Mouse (Mus musculus): ENCODE measurements at regions not wholly inside any gene's neighbourhood (a gene's known extent, or its start where the extent isn't known, plus 50 kb on each side); places are given as distances from the start of the nearest gene placed in this dataset.

GRCm38 (mm10) chr8:116364172-116364571 is 140.6 kb upstream of the Dynlrb2 start:
- Histone ChIP-seq H3K4me1 (ENCODE audit: control insufficient read depth, insufficient read depth, low read length) (no peaks in the 10 kb centered on the region), H3K4me3 (replicated peaks; ENCODE audit: extremely low read depth, low read depth, low read length) (no peak overlapping the region)
- no peak for DNase-seq
- TF ChIP-seq POLR2A (IDR thresholded peaks at IDR 0.05; ENCODE audit: borderline replicate concordance, extremely low read depth, low read depth, low read length), result no peak
- TF ChIP-seq CTCF (IDR thresholded peaks at IDR 0.05; ENCODE audit: insufficient read depth, low read length), result peak; percentile 27; the same call in 1 of the 2 replicates
- WGBS, result 89% methylated on average over 2 of the region's 2 CpGs

GRCm38 (mm10) chr8:116362351-116362750 is 142.4 kb upstream of the Dynlrb2 start:
- Histone ChIP-seq H3K4me3 (replicated peaks; ENCODE audit: extremely low read depth, low read depth, low read length) (no peak overlapping the region), H3K4me1 (ENCODE audit: control insufficient read depth, insufficient read depth, low read length) (no peaks in the 10 kb centered on the region)
- TF ChIP-seq CTCF (IDR thresholded peaks at IDR 0.05; ENCODE audit: insufficient read depth, low read length) (no peak), POLR2A (IDR thresholded peaks at IDR 0.05; ENCODE audit: borderline replicate concordance, extremely low read depth, low read depth, low read length) (no peak)
- 36% methylated on average over 4 of the region's 4 CpGs for WGBS
- no peak for DNase-seq

GRCm38 (mm10) chr8:116359761-116360160 is 145.0 kb upstream of the Dynlrb2 start:
- Histone ChIP-seq H3K4me3 (replicated peaks; ENCODE audit: extremely low read depth, low read depth, low read length) (no peak overlapping the region), H3K4me1 (ENCODE audit: control insufficient read depth, insufficient read depth, low read length) (no peaks in the 10 kb centered on the region)
- WGBS, result 84% methylated on average over 4 of the region's 4 CpGs
- DNase-seq, result no peak
- no peak for TF ChIP-seq CTCF (IDR thresholded peaks at IDR 0.05; ENCODE audit: insufficient read depth, low read length)
- TF ChIP-seq POLR2A (IDR thresholded peaks at IDR 0.05; ENCODE audit: borderline replicate concordance, extremely low read depth, low read depth, low read length), result no peak

- TF ChIP-seq CTCF (IDR thresholded peaks at IDR 0.05; ENCODE audit: insufficient read depth, low read length) (no peak), POLR2A (IDR thresholded peaks at IDR 0.05; ENCODE audit: borderline replicate concordance, extremely low read depth, low read depth, low read length) (no peak)
- no peak for DNase-seq
- Histone ChIP-seq H3K4me3 (replicated peaks; ENCODE audit: extremely low read depth, low read depth, low read length) (no peak overlapping the region), H3K4me1 (ENCODE audit: control insufficient read depth, insufficient read depth, low read length) (no peaks in the 10 kb centered on the region)
- 57% methylated on average over 6 of the region's 6 CpGs for WGBS
These were observed 150.0 kb upstream of the Dynlrb2 start for GRCm38 (mm10) chr8:116354756-116355155.

- Histone ChIP-seq H3K4me3 (replicated peaks; ENCODE audit: extremely low read depth, low read depth, low read length) (no peak overlapping the region), H3K4me1 (ENCODE audit: control insufficient read depth, insufficient read depth, low read length) (no peaks in the 10 kb centered on the region)
- DNase-seq, result no peak
- no peak for TF ChIP-seq POLR2A (IDR thresholded peaks at IDR 0.05; ENCODE audit: borderline replicate concordance, extremely low read depth, low read depth, low read length)
- 82% methylated on average over 5 of the region's 5 CpGs for WGBS
These were observed 150.9 kb upstream of the Dynlrb2 start for GRCm38 (mm10) chr8:116353911-116354310.

- no peak for TF ChIP-seq POLR2A (IDR thresholded peaks at IDR 0.05; ENCODE audit: borderline replicate concordance, extremely low read depth, low read depth, low read length)
- TF ChIP-seq CTCF (IDR thresholded peaks at IDR 0.05; ENCODE audit: insufficient read depth, low read length), result no peak
- no peaks in the 10 kb centered on the region for H3K4me1 ChIP-seq (ENCODE audit: control insufficient read depth, insufficient read depth, low read length)
- DNase-seq, result no peak
- WGBS, result 94% methylated on average over 2 of the region's 2 CpGs
- H3K4me3 ChIP-seq (replicated peaks; ENCODE audit: extremely low read depth, low read depth, low read length), result no peak overlapping the region
These were observed 152.1 kb upstream of the Dynlrb2 start for GRCm38 (mm10) chr8:116352635-116353034.

- TF ChIP-seq CTCF (IDR thresholded peaks at IDR 0.05; ENCODE audit: insufficient read depth, low read length), result no peak
- no peak for TF ChIP-seq POLR2A (IDR thresholded peaks at IDR 0.05; ENCODE audit: borderline replicate concordance, extremely low read depth, low read depth, low read length)
- H3K4me1 ChIP-seq (ENCODE audit: control insufficient read depth, insufficient read depth, low read length), result no peaks in the 10 kb centered on the region
- DNase-seq, result no peak
- 62% methylated on average over 8 of the region's 8 CpGs for WGBS
- no peak overlapping the region for H3K4me3 ChIP-seq (replicated peaks; ENCODE audit: extremely low read depth, low read depth, low read length)
These were observed 155.8 kb upstream of the Dynlrb2 start for GRCm38 (mm10) chr8:116348971-116349370.

- no peak overlapping the region for H3K4me3 ChIP-seq (replicated peaks; ENCODE audit: extremely low read depth, low read depth, low read length)
- 80% methylated on average over 5 of the region's 5 CpGs for WGBS
- DNase-seq, result no peak
- no peak for TF ChIP-seq CTCF (IDR thresholded peaks at IDR 0.05; ENCODE audit: insufficient read depth, low read length)
- TF ChIP-seq POLR2A (IDR thresholded peaks at IDR 0.05; ENCODE audit: borderline replicate concordance, extremely low read depth, low read depth, low read length), result no peak
- H3K4me1 ChIP-seq (ENCODE audit: control insufficient read depth, insufficient read depth, low read length), result no peaks in the 10 kb centered on the region
These were observed 157.8 kb upstream of the Dynlrb2 start for GRCm38 (mm10) chr8:116346990-116347389.

- 82% methylated on average over 5 of the region's 5 CpGs for WGBS
- no peaks in the 10 kb centered on the region for H3K4me1 ChIP-seq (ENCODE audit: control insufficient read depth, insufficient read depth, low read length)
- TF ChIP-seq CTCF (IDR thresholded peaks at IDR 0.05; ENCODE audit: insufficient read depth, low read length) (no peak), POLR2A (IDR thresholded peaks at IDR 0.05; ENCODE audit: borderline replicate concordance, extremely low read depth, low read depth, low read length) (no peak)
- DNase-seq, result no peak
- no peak overlapping the region for H3K4me3 ChIP-seq (replicated peaks; ENCODE audit: extremely low read depth, low read depth, low read length)
These were observed 160.1 kb upstream of the Dynlrb2 start for GRCm38 (mm10) chr8:116344590-116345222.

GRCm38 (mm10) chr8:116343534-116343933 is 161.2 kb upstream of the Dynlrb2 start:
- 79% methylated on average over 5 of the region's 5 CpGs for WGBS
- H3K4me3 ChIP-seq (replicated peaks; ENCODE audit: extremely low read depth, low read depth, low read length), result no peak overlapping the region
- TF ChIP-seq CTCF (IDR thresholded peaks at IDR 0.05; ENCODE audit: insufficient read depth, low read length) (no peak), POLR2A (IDR thresholded peaks at IDR 0.05; ENCODE audit: borderline replicate concordance, extremely low read depth, low read depth, low read length) (no peak)
- no peaks in the 10 kb centered on the region for H3K4me1 ChIP-seq (ENCODE audit: control insufficient read depth, insufficient read depth, low read length)
- no peak for DNase-seq
